Mouse (Mus musculus): Measurements from ENCODE around the gene Caprin1. TPM values are rescaled to one million over a fixed set of nuclear protein-coding genes. Genes with fewer than 3 reads are reported as not detected.

Gene Caprin1
- polyA plus RNA-seq, 1 experiment from 2014 or later = 307 TPM

DNA sequence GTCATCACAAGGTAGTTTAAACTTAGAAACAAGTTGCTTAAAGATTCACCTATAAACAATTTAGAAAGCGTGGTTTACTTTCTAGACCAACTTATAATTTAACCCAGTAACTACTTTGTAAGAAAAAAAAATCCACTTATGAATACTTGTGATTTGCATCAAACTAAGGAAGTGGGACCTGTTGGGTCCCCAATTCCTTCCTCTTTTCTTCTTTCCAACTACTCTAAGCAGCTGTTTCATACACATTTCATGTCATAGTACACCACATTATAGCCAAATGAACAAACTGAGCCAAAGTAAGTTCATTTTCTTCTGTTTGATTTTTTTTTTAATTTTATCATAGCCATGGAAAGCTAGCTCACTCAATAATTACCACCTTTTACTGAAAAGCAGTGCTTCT is 11.7 kb downstream of the Caprin1 start:
- H3K4me1 ChIP-seq (ENCODE audit: control insufficient read depth, insufficient read depth, low read length) = no peaks in the 10 kb centered on the region; the same call in 1 of the 2 replicates
- H3K4me3 ChIP-seq (ENCODE audit: low read depth, low read length) = no peak overlapping the region
- H3K9me3 ChIP-seq (replicated peaks; ENCODE audit: control insufficient read depth, low read length) = no peaks in the 10 kb centered on the region
- no peak overlapping the region for H3K4me2 ChIP-seq
- H3K27me3 ChIP-seq (ENCODE audit: control insufficient read depth, insufficient read depth, low read length) = no peaks in the 10 kb centered on the region
- H3K36me3 ChIP-seq (ENCODE audit: control insufficient read depth, insufficient read depth, low read length) = peaks cover 8% of the 10 kb centered on the region
- WGBS (ENCODE audit: insufficient replicate concordance) = 93% methylated on average over 1 of the region's 1 CpGs
- H3K9ac ChIP-seq (ENCODE audit: low read depth, low read length) = no peak overlapping the region
- ATAC-seq (replicated peaks; ENCODE audit: insufficient number of reproducible peaks, low FRiP score, low TSS enrichment) = no peak
- no peak overlapping the region for H3K27ac ChIP-seq (ENCODE audit: low read depth, low read length)

GRCm38 (mm10) chr2:103784621-103785020 is 12.8 kb downstream of the Caprin1 start:
- Histone ChIP-seq H3K27ac (ENCODE audit: low read depth, low read length) (no peak overlapping the region), H3K4me1 (ENCODE audit: control insufficient read depth, insufficient read depth, low read length) (no peaks in the 10 kb centered on the region), H3K27me3 (ENCODE audit: control insufficient read depth, insufficient read depth, low read length) (no peaks in the 10 kb centered on the region), H3K36me3 (ENCODE audit: control insufficient read depth, insufficient read depth, low read length) (peaks cover 11% of the 10 kb centered on the region), H3K9ac (ENCODE audit: low read depth, low read length) (no peak overlapping the region), H3K9me3 (replicated peaks; ENCODE audit: control insufficient read depth, low read length) (no peaks in the 10 kb centered on the region), H3K4me2 (no peak overlapping the region), H3K4me3 (ENCODE audit: low read depth, low read length) (no peak overlapping the region)
- 87% methylated on average over 4 of the region's 4 CpGs for WGBS (ENCODE audit: insufficient replicate concordance)
- ATAC-seq (replicated peaks; ENCODE audit: insufficient number of reproducible peaks, low FRiP score, low TSS enrichment) = no peak

GRCm38 (mm10) chr2:103762492-103762891 is 35.0 kb downstream of the Caprin1 start:
- no peak overlapping the region for H3K27ac ChIP-seq (ENCODE audit: low read depth, low read length)
- ATAC-seq (replicated peaks; ENCODE audit: insufficient number of reproducible peaks, low FRiP score, low TSS enrichment) = no peak
- no peak overlapping the region for H3K9ac ChIP-seq (ENCODE audit: low read depth, low read length)
- H3K36me3 ChIP-seq (ENCODE audit: control insufficient read depth, insufficient read depth, low read length) = peaks cover 10% of the 10 kb centered on the region
- no peaks in the 10 kb centered on the region for H3K9me3 ChIP-seq (replicated peaks; ENCODE audit: control insufficient read depth, low read length)
- peak overlapping the region; percentile 91 for H3K4me2 ChIP-seq
- H3K4me1 ChIP-seq (ENCODE audit: control insufficient read depth, insufficient read depth, low read length) = 0 out of 2 replicates have a peak, but pooled peaks cover 3% of the 10 kb centered on the region
- H3K27me3 ChIP-seq (ENCODE audit: control insufficient read depth, insufficient read depth, low read length) = no peaks in the 10 kb centered on the region
- no peak overlapping the region for H3K4me3 ChIP-seq (ENCODE audit: low read depth, low read length)
- 63% methylated on average over 1 of the region's 1 CpGs for WGBS (ENCODE audit: insufficient replicate concordance)

DNA sequence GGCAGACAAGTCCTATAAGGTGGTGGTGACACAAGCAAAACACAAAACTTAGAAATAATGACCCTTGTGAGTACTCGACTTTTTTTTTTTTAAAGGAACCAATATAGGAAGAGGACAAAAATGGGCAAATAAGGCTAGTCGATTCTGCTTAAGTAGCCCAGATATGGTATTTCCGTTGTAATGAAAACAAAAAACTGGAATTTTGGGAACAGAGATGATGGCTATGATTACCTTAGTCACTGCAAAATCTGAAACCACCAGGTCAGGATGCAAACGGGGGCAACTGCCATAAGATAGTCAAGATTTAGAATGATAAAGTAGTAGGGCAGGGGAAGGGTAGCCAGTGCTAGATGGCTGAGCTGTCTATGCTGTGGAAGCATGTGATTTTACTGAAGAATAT is 35.5 kb downstream of the Caprin1 start:
- Histone ChIP-seq H3K27ac (ENCODE audit: low read depth, low read length) (no peak overlapping the region), H3K4me3 (ENCODE audit: low read depth, low read length) (no peak overlapping the region)
- WGBS (ENCODE audit: insufficient replicate concordance) = 35% methylated on average over 4 of the region's 4 CpGs

GRCm38 (mm10) chr2:103760906-103761716 is 36.3 kb downstream of the Caprin1 start, which contains the start of gene Nat10:
Nat10 (minus strand) TSS chr2:103761270.
- WGBS (ENCODE audit: insufficient replicate concordance) = under 1% methylated on average over 47 of the region's 47 CpGs

More for the DNA sequence above, 35.5 kb downstream of the Caprin1 start:
- peaks cover 9% of the 10 kb centered on the region for H3K36me3 ChIP-seq (ENCODE audit: control insufficient read depth, insufficient read depth, low read length)
- H3K9ac ChIP-seq (ENCODE audit: low read depth, low read length) = no peak overlapping the region
- ATAC-seq (replicated peaks; ENCODE audit: insufficient number of reproducible peaks, low FRiP score, low TSS enrichment) = no peak
- H3K4me1 ChIP-seq (ENCODE audit: control insufficient read depth, insufficient read depth, low read length) = 0 out of 2 replicates have a peak, but pooled peaks cover 3% of the 10 kb centered on the region
- no peaks in the 10 kb centered on the region for H3K27me3 ChIP-seq (ENCODE audit: control insufficient read depth, insufficient read depth, low read length)
- H3K4me2 ChIP-seq = peak overlapping the region; percentile 91
- no peaks in the 10 kb centered on the region for H3K9me3 ChIP-seq (replicated peaks; ENCODE audit: control insufficient read depth, low read length)

DNA sequence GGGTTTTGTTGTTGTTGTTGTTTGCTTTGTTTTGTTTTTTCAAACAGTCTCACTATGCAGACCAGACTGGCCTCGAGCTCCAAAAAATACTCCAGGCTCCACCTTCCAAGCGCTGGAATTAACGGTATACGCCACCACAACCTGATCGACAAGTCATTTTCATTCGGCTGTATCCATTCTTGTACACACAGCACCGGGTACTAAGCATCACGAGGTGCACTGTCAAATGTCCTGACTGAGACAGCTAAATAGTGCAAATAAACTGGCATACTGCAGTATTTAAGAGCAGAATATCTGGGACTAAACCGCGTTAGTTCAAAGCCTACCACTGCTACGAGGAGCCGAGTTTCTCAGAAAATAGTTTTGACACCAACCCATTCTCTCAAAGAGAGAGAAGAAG is 37.0 kb downstream of the Caprin1 start:
- Histone ChIP-seq H3K4me3 (ENCODE audit: low read depth, low read length) (peak overlapping the region; percentile 83), H3K36me3 (ENCODE audit: control insufficient read depth, insufficient read depth, low read length) (peaks cover 3% of the 10 kb centered on the region; the same call in 1 of the 2 replicates), H3K9me3 (replicated peaks; ENCODE audit: control insufficient read depth, low read length) (no peaks in the 10 kb centered on the region), H3K4me2 (peak overlapping the region; percentile 91), H3K27ac (ENCODE audit: low read depth, low read length) (peak overlapping the region; percentile 86), H3K4me1 (ENCODE audit: control insufficient read depth, insufficient read depth, low read length) (0 out of 2 replicates have a peak, but pooled peaks cover 3% of the 10 kb centered on the region), H3K9ac (ENCODE audit: low read depth, low read length) (peak overlapping the region; percentile 77), H3K27me3 (ENCODE audit: control insufficient read depth, insufficient read depth, low read length) (no peaks in the 10 kb centered on the region)
- WGBS (ENCODE audit: insufficient replicate concordance) = 2% methylated on average over 12 of the region's 12 CpGs
- ATAC-seq (replicated peaks; ENCODE audit: insufficient number of reproducible peaks, low FRiP score, low TSS enrichment) = 0 out of 2 replicates have a peak, but pooled peaks have one; percentile 17

More at GRCm38 (mm10) chr2:103760906-103761716, 36.3 kb downstream of the Caprin1 start, which contains the start of gene Nat10:
- Histone ChIP-seq H3K4me3 (ENCODE audit: low read depth, low read length) (peak within 1 kb of the TSS; percentile 83), H3K9ac (ENCODE audit: low read depth, low read length) (peak within 1 kb of the TSS; percentile 77), H3K9me3 (replicated peaks; ENCODE audit: control insufficient read depth, low read length) (no peaks in the 10 kb centered on the region), H3K27me3 (ENCODE audit: control insufficient read depth, insufficient read depth, low read length) (no peaks in the 10 kb centered on the region), H3K4me1 (ENCODE audit: control insufficient read depth, insufficient read depth, low read length) (0 out of 2 replicates have a peak, but pooled peaks cover 3% of the 10 kb centered on the region), H3K4me2 (peak within 1 kb of the TSS; percentile 91), H3K27ac (ENCODE audit: low read depth, low read length) (peak within 1 kb of the TSS; percentile 86), H3K36me3 (ENCODE audit: control insufficient read depth, insufficient read depth, low read length) (peaks cover 4% of the 10 kb centered on the region; the same call in 1 of the 2 replicates)
- peak; percentile 91 for ATAC-seq (replicated peaks; ENCODE audit: insufficient number of reproducible peaks, low FRiP score, low TSS enrichment)

DNA sequence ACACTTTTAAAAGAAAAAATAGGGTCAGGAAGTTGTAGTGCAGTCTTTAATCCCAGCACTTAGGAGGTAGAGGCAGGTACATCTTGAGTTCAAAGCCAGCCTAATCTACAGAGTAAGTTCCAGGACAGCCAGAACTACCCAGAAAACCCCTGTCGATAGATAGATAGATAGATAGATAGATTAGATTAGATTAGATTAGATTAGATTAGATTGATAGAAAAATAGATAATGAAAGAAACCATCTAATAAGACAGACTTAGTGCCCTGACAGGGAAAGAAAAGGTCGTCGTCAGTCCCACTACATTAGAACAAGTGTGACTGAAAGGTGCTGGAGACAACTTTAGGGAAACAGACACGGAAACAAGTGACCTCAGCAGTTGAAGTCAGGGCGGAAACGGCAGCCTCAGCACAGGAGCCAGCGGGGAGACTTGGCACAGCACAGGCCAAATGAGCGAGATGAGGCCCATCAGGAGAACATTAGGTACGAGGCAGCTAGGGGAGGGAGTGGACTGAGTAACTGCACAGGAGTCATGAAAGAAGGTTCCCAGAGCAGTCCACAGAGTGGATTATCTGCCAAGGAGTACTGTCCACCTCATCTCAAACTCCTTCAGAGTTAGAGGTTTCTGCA is 41.9 kb downstream of the Caprin1 start:
- no peak for ATAC-seq (replicated peaks; ENCODE audit: insufficient number of reproducible peaks, low FRiP score, low TSS enrichment)
- no peak overlapping the region for H3K4me3 ChIP-seq (ENCODE audit: low read depth, low read length)
- no peaks in the 10 kb centered on the region for H3K9me3 ChIP-seq (replicated peaks; ENCODE audit: control insufficient read depth, low read length)
- no peak overlapping the region for H3K4me2 ChIP-seq
- 82% methylated on average over 9 of the region's 9 CpGs for WGBS (ENCODE audit: insufficient replicate concordance)
- peaks cover 20% of the 10 kb centered on the region for H3K36me3 ChIP-seq (ENCODE audit: control insufficient read depth, insufficient read depth, low read length)
- no peak overlapping the region for H3K9ac ChIP-seq (ENCODE audit: low read depth, low read length)
- H3K27me3 ChIP-seq (ENCODE audit: control insufficient read depth, insufficient read depth, low read length) = no peaks in the 10 kb centered on the region
- H3K4me1 ChIP-seq (ENCODE audit: control insufficient read depth, insufficient read depth, low read length) = 0 out of 2 replicates have a peak, but pooled peaks cover 3% of the 10 kb centered on the region
- H3K27ac ChIP-seq (ENCODE audit: low read depth, low read length) = no peak overlapping the region

DNA sequence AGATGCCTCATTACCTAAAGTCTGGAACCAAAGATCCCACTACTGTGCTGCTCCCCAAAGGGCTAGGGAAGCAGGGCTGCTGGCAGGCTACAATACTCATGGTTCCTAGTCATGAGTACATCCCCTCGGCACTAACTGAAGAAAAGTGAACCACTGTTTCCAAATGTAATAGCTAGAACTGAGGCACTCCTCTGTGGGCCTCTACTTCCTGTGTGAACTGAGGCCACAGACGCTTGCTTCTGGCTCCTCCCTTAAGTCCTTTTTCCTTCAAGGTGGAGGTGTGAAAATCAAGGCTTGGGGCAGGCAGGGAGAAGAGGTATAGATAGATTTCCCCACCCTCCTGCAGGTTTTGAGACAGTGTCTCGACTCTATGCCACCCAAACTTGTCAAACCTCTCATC is 42.8 kb downstream of the Caprin1 start:
- peaks cover 25% of the 10 kb centered on the region for H3K36me3 ChIP-seq (ENCODE audit: control insufficient read depth, insufficient read depth, low read length)
- no peak for ATAC-seq (replicated peaks; ENCODE audit: insufficient number of reproducible peaks, low FRiP score, low TSS enrichment)

More for the DNA sequence above, 42.8 kb downstream of the Caprin1 start:
- Histone ChIP-seq H3K27ac (ENCODE audit: low read depth, low read length) (no peak overlapping the region), H3K4me1 (ENCODE audit: control insufficient read depth, insufficient read depth, low read length) (no peaks in the 10 kb centered on the region), H3K9ac (ENCODE audit: low read depth, low read length) (no peak overlapping the region), H3K27me3 (ENCODE audit: control insufficient read depth, insufficient read depth, low read length) (no peaks in the 10 kb centered on the region), H3K9me3 (replicated peaks; ENCODE audit: control insufficient read depth, low read length) (no peaks in the 10 kb centered on the region), H3K4me3 (ENCODE audit: low read depth, low read length) (no peak overlapping the region), H3K4me2 (no peak overlapping the region)
- WGBS (ENCODE audit: insufficient replicate concordance) = 82% methylated on average over 3 of the region's 3 CpGs
